Mouse (Mus musculus): ENCODE results near the gene Sept9. TPM values are rescaled to one million over a fixed set of nuclear protein-coding genes. Genes with fewer than 3 reads are reported as not detected.

The Sept9 gene
- polyA plus RNA-seq, 1 experiment from 2014 or later: 186 TPM

DNA sequence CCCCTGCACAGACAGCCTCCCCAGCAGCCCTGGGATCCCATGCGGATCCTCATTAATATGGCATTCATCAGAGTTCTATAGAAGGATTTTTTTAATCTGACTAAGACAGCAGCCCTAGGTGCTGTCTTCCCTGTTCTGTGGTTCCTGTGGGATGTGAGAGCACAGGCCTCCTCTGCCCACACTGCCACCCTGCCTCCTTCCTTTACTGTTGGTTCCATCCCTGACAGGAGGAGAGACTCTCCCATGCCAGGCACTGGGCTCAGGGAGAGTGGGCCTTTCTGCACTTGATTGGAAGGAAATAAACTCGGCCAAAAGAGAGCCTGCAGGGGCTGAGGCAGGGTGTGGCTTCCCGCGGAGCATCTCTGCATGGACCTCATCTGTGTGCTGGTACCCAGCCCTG is 174.4 kb downstream of the Sept9 start:
- no peaks in the 10 kb centered on the region for H3K9me3 ChIP-seq
- no peak overlapping the region for H3K4me3 ChIP-seq
- H3K27ac ChIP-seq: peak overlapping the region; percentile 56; the same call in 1 of the 2 replicates
- H3K27me3 ChIP-seq (ENCODE audit: insufficient read depth, poor library complexity, severe bottlenecking): peaks cover 18% of the 10 kb centered on the region
- H3K4me1 ChIP-seq (replicated peaks): peaks cover 48% of the 10 kb centered on the region
- WGBS: 39% methylated on average over 4 of the region's 4 CpGs
- H3K36me3 ChIP-seq: no peaks in the 10 kb centered on the region
- no peak for DNase-seq (ENCODE audit: low spot score)

DNA sequence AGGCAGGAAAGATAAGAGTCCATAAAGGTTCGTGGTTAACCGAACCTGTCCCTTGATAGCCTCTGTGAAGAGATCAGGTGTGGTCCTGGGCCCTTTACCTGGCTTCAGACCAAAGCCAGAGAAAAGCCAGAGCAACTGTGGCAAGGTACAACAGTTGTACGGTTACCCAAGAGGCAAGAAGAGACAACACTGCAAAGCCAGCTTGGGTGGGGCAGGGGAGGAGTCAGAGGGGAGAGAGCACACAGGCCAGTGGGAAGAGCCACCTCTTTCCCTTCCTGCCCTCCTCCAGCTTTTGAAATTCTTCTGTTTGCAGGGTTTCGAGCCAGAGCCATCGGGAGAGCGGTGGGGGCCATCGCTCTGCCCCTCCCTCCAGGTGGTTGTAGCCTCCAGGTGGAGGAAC is 174.8 kb downstream of the Sept9 start:
- Histone ChIP-seq H3K4me3 (no peak overlapping the region), H3K27me3 (ENCODE audit: insufficient read depth, poor library complexity, severe bottlenecking) (peaks cover 18% of the 10 kb centered on the region), H3K27ac (peak overlapping the region; percentile 56; the same call in 1 of the 2 replicates), H3K4me1 (replicated peaks) (peaks cover 48% of the 10 kb centered on the region), H3K36me3 (no peaks in the 10 kb centered on the region), H3K9me3 (no peaks in the 10 kb centered on the region)
- WGBS: 68% methylated on average over 7 of the region's 7 CpGs
- no peak for DNase-seq (ENCODE audit: low spot score)

DNA sequence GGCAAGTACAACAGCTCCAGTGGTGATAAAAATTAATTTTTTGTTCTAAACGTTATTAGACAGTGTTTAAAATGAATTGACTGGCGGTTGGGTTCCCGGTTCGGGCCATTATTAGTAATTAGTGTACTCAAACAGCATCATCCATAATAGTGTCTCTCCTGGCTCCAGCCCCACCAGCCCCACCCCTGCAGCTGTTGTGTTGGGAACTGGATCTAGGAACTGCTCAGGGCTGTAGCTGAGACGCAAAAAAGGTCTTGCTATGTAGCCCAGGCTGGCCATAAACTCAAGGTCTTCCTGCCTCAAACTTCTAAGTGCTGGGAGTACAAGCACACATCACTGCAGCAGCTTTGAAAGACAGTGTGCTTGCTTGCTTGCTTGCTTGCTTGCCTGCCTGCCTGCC is 180.3 kb downstream of the Sept9 start:
- H3K4me1 ChIP-seq (replicated peaks): peaks cover 19% of the 10 kb centered on the region
- no peaks in the 10 kb centered on the region for H3K9me3 ChIP-seq
- 91% methylated on average over 5 of the region's 5 CpGs for WGBS
- DNase-seq (ENCODE audit: low spot score): no peak
- no peak overlapping the region for H3K27ac ChIP-seq
- H3K4me3 ChIP-seq: no peak overlapping the region
- peaks cover 35% of the 10 kb centered on the region for H3K27me3 ChIP-seq (ENCODE audit: insufficient read depth, poor library complexity, severe bottlenecking)
- no peaks in the 10 kb centered on the region for H3K36me3 ChIP-seq

DNA sequence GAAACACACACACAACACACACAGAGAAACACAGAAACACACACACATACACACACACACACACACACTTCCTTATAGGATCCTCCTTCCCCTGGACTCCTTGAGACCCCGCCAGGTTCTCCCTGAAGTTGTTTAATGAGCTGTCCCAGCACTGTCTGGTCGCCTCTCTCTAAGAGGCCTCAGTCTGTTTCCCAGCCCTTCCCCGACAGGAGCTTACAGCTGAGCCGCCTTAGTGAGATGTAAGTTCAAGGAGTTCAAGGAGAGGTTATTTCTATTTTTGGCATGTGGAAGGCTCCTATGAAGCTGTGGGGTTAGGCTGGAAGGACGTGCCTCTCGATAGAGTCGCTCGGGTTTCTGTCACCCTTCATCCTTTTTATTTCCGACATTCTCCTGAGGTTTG is 184.8 kb downstream of the Sept9 start:
- no peak for DNase-seq (ENCODE audit: low spot score)
- Histone ChIP-seq H3K27me3 (ENCODE audit: insufficient read depth, poor library complexity, severe bottlenecking) (peaks cover 69% of the 10 kb centered on the region), H3K4me3 (no peak overlapping the region), H3K9me3 (no peaks in the 10 kb centered on the region), H3K36me3 (no peaks in the 10 kb centered on the region), H3K27ac (no peak overlapping the region), H3K4me1 (replicated peaks) (peaks cover 35% of the 10 kb centered on the region)
- WGBS: 42% methylated on average over 9 of the region's 9 CpGs

DNA sequence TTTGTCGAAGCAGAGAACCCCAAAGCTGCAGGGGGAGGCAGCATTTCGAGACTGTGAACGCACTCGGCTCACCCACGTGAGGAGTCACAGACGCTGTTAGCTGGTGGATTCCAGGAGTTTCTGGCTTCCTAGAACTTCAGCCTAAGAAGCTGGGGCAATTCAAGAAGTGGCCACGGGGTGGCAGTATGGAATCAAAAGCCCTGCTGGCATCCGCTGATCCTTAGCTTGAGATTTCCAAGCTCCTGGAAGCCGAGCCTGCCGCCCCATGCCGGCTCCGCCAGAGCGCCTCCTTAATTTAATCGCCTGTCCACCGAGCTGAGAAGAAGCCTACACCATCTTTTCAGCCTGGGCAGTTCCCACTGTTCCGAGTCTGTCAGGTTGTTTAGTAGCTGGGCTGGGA is 185.4 kb downstream of the Sept9 start:
- H3K27ac ChIP-seq: no peak overlapping the region
- H3K27me3 ChIP-seq (ENCODE audit: insufficient read depth, poor library complexity, severe bottlenecking): peaks cover 71% of the 10 kb centered on the region
- H3K9me3 ChIP-seq: no peaks in the 10 kb centered on the region
- WGBS: 2% methylated on average over 16 of the region's 16 CpGs
- peak; percentile 91 for DNase-seq (ENCODE audit: low spot score)
- no peaks in the 10 kb centered on the region for H3K36me3 ChIP-seq
- H3K4me3 ChIP-seq: no peak overlapping the region
- peaks cover 35% of the 10 kb centered on the region for H3K4me1 ChIP-seq (replicated peaks)

DNA sequence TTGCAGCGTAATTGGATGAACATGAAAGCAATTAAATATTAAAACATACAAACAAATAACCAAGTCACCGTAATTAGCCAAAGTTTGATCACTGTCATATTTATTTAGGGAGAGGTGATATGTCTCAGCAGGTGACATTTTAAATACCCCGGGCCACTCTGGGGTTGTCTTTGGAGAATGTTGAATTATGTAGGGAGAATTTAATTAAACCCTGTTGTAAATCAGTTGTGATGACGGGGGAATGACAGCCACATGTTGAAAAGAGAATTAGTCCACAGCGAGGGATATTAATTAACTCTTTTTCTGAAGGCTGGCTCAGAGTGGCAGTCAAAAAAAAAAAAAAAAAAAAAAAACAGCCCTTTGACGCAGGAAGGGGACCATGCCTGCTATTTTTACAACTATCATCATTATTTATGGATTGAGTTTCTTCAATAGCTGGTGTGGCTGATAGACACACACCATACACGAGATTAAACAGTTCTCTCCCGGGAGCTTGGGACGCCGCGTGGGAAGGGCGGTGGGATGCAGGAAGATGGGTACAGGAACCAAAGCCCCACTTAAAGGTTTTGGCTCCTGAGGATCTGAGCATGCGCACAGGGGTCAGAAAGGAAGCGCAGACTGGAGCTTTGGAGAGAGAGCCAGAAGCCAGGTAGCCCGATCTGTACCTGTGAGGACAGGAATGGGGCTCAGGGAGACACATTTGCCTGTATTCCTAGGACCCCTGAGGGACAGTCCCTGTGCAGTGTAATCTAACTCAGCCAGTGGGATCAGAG is 186.1 kb downstream of the Sept9 start:
- Histone ChIP-seq H3K36me3 (no peaks in the 10 kb centered on the region), H3K4me3 (no peak overlapping the region), H3K27me3 (ENCODE audit: insufficient read depth, poor library complexity, severe bottlenecking) (peaks cover 71% of the 10 kb centered on the region), H3K9me3 (no peaks in the 10 kb centered on the region), H3K4me1 (replicated peaks) (peaks cover 36% of the 10 kb centered on the region), H3K27ac (no peak overlapping the region)
- WGBS: 63% methylated on average over 15 of the region's 15 CpGs
- DNase-seq (ENCODE audit: low spot score): no peak

DNA sequence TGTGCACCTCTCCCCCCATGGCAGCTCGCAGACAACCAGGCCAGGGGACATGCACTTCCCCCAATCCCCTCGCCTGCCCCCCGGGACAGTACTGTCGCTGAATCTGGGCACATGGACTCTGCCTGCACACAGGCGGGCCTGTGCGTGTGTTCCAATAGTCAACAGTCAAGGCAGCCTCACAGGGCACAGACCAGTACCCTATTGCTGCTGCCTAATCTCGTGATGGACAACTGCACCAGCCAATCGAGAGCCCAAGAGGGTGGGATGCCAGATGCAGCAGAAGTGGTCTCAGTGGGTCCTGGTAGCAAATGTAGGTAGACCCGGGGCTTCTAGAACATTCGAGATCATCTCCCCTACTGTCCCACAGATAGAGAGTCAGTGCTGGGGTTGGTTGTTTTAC is 187.8 kb downstream of the Sept9 start:
- Histone ChIP-seq H3K4me1 (replicated peaks) (peaks cover 48% of the 10 kb centered on the region), H3K9me3 (no peaks in the 10 kb centered on the region), H3K36me3 (no peaks in the 10 kb centered on the region), H3K27ac (0 out of 2 replicates have a peak overlapping the region, but pooled peaks have one; percentile 29), H3K27me3 (ENCODE audit: insufficient read depth, poor library complexity, severe bottlenecking) (peaks cover 72% of the 10 kb centered on the region), H3K4me3 (no peak overlapping the region)
- DNase-seq (ENCODE audit: low spot score): no peak
- 84% methylated on average over 10 of the region's 10 CpGs for WGBS

DNA sequence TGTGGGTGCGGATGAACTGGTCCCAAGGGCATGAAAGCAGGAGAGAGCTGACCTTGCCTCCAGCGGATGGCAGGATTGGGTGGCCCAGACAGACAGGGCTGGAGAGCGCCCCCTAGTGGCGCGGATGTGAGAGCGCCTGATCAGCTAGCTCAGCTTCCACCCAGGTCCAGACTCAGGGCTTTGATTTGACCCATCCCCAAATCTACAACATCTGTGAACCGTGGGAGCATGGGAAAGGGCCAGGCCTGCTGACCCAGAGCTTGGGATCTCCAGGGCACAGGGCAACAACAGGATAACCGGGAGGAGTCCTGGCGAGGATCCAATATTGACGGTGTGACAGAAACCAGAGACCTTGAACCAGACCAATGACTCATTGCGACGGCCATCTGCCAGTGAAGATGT is 190.5 kb downstream of the Sept9 start:
- Histone ChIP-seq H3K9me3 (no peaks in the 10 kb centered on the region), H3K27me3 (ENCODE audit: insufficient read depth, poor library complexity, severe bottlenecking) (peaks cover 68% of the 10 kb centered on the region), H3K27ac (no peak overlapping the region), H3K4me3 (no peak overlapping the region), H3K36me3 (no peaks in the 10 kb centered on the region), H3K4me1 (replicated peaks) (peaks cover 49% of the 10 kb centered on the region)
- WGBS: 35% methylated on average over 12 of the region's 12 CpGs
- DNase-seq (ENCODE audit: low spot score): peak; percentile 64

DNA sequence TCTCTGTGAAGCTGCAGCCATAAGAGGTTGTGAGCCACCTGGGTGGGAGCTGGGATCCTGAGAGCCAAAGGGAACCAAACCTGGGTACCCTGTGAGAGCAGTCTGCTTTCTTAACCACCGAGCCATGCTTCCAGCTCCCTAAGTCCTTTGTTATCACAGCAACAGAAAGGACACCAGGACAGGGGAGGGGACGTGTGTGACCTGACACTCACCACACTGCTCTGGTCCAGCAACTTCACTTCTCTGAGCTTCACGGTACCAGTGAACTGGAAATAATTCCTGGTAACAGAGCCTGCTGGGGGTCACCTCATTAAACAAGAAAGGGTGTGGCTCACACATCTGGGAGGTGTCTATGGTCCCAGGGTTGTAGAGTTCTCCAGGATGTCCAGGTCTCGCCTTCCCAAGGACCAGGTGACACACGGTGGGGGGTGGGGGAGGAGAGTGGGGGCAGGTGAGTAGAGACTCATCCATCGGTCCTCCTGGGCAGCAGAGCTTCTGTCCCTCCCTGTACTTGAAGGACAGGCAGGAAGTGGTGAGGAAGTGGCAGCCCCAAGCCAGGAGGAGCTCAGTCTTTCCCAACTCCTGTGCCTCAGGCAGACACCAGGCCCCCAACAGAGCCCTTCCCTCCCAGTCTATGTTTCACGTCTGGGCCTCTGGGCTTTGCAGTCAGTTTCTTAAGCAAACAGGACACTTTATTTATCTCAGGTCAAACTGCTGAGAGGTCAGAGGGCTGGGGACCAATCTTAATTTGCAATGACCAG is 191.5 kb downstream of the Sept9 start:
- 17% methylated on average over 7 of the region's 7 CpGs for WGBS
- DNase-seq (ENCODE audit: low spot score): no peak
- Histone ChIP-seq H3K27ac (peak overlapping the region; percentile 56; the same call in 1 of the 2 replicates), H3K4me3 (no peak overlapping the region), H3K4me1 (replicated peaks) (peaks cover 48% of the 10 kb centered on the region), H3K36me3 (no peaks in the 10 kb centered on the region), H3K9me3 (no peaks in the 10 kb centered on the region), H3K27me3 (ENCODE audit: insufficient read depth, poor library complexity, severe bottlenecking) (peaks cover 73% of the 10 kb centered on the region)

DNA sequence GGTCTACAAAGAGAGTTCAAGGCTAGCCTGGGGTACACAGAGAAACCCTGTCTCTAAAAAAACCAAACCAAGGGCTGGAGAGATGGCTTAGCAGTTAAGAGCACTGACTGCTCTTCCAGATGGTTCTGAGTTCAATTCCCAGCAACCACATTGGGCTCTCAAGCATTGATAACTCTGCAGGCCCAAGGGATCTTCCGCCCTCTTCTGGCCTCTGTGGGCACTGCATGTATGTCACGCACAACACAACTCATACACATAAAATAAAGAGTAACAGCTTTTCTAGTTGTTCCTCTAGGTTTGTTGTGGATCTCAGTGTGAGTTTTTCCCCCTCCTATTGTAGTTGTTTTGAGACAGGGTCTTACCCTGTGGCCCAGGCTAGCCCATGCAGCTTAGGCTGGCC is 192.8 kb downstream of the Sept9 start:
- no peak for DNase-seq (ENCODE audit: low spot score)
- Histone ChIP-seq H3K27me3 (ENCODE audit: insufficient read depth, poor library complexity, severe bottlenecking) (peaks cover 72% of the 10 kb centered on the region), H3K9me3 (no peaks in the 10 kb centered on the region), H3K27ac (no peak overlapping the region), H3K4me1 (replicated peaks) (peaks cover 42% of the 10 kb centered on the region), H3K36me3 (no peaks in the 10 kb centered on the region), H3K4me3 (no peak overlapping the region)
- WGBS: 85% methylated on average over 2 of the region's 2 CpGs

DNA sequence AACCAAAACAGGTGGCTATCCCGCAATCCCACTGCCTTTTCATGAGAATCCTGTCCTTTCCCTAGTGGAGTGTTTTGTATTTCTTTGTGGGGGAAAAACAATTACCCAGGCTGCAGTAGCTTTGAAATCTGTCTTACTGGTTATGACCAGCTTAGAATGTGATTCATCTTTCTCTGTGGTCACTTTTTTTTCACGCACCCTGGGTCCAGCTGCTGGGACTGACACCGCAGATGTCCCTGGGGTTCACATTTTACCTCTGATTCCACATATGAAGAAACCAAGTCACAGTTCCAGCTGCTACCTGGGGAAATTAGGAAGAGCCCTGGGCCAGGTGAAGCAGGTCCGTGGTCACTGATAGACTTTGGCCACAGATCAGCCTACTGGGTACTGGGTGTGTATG is 194.3 kb downstream of the Sept9 start:
- Histone ChIP-seq H3K27me3 (ENCODE audit: insufficient read depth, poor library complexity, severe bottlenecking) (peaks cover 72% of the 10 kb centered on the region), H3K27ac (peak overlapping the region; percentile 62; the same call in 1 of the 2 replicates)
- WGBS: 70% methylated on average over 4 of the region's 4 CpGs

DNA sequence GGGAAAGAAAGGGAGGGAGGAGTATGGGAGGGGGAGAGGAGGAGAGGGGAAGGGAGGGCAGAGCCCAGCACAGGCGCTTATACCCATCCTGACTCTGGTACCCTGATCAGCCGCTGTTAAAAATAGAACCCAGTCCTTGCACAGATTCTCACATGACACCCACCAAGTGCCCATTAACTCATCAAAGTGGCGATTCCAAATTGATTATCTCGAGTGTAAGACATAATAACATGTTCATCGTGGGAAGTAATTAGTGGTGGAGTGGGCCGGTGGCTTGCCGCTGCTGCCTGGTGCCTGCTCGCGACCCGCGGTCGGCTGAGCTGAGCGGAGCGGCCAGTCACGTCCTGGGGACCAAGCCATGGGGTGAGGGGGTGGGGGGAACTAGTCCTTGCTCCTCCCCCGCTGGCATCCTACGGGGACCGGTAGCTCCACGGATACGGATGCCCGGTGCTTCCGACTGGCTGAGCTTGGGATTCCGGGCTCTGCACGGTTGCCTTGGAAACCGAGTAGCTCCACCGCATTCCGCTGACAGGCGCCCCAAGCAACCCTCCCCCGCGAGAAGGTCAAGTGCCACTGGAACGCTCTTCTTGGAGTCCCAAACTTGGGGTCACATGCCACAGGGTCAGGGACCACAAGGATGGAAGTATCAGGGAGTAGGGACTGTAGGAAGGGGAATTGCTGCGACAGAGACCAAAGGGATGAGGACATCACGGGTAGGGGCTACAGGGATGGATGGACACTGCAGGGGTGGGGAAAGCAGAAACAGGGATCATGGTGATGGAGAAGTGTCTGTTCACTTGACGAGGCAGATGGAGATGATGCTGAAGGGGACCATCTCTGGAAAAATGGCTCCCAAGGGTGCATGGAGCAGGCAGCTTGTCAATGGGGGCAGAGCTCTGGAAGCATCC is 195.0 kb downstream of the Sept9 start:
- Histone ChIP-seq H3K27me3 (ENCODE audit: insufficient read depth, poor library complexity, severe bottlenecking) (peaks cover 72% of the 10 kb centered on the region), H3K9me3 (no peaks in the 10 kb centered on the region), H3K4me1 (replicated peaks) (peaks cover 57% of the 10 kb centered on the region), H3K27ac (peak overlapping the region; percentile 62), H3K36me3 (no peaks in the 10 kb centered on the region), H3K4me3 (peak overlapping the region; percentile 53)
- peak; percentile 80 for DNase-seq (ENCODE audit: low spot score)
- WGBS: under 1% methylated on average over 34 of the region's 34 CpGs

More for the DNA sequence above, 194.3 kb downstream of the Sept9 start:
- Histone ChIP-seq H3K4me1 (replicated peaks) (peaks cover 54% of the 10 kb centered on the region), H3K4me3 (peak overlapping the region; percentile 53), H3K36me3 (no peaks in the 10 kb centered on the region), H3K9me3 (no peaks in the 10 kb centered on the region)
- no peak for DNase-seq (ENCODE audit: low spot score)

Measured in hindbrain, embryonic 10.5 days (tissue).